Comparison of ENCODE assay signal across 35 mouse cellular contexts in genomic region chr5:123530056-123530455, GRCm38 (mm10). TPM values are rescaled to one million over a fixed set of nuclear protein-coding genes. Genes with fewer than 3 reads are reported as not detected.
DNase-seq lines count a peak whose midpoint lies in the region; TF ChIP-seq lines count a peak whose summit lies in the region.
"Had no signal": no experiment of that assay in that cellular context is flagged by ENCODE, and none has a peak within 500 bp of the region (broad histone marks: within the 10 kb centered on the region; RNA-seq: fewer than 3 reads in every experiment).

No protein-coding gene starts in this region.

- no peak overlapping the region for H3K27ac ChIP-seq in left cerebral cortex, adult 2 months
- H3K27ac ChIP-seq: embryonic facial prominence, embryonic 10.5 days; heart, embryonic 13.5 days; hindbrain, embryonic 14.5 days; kidney, postnatal 0 days; limb, embryonic 12.5 days; stomach, embryonic 15.5 days had no signal

- intact Hi-C loops in heart, postnatal 25 days (cut with DNase I) = loop anchor here (5.0 kb wide), 1 partner anchor 37 kb away; no protein-coding TSS in a partner anchor
- intact Hi-C loops in left cerebral cortex, adult 2 months (cut with DNase I) = no loop called here

- peak; percentile 1 for DNase-seq in cerebellum, adult 8-10 months
- no peak for DNase-seq in cerebellum, adult 11 months
- DNase-seq in heart, postnatal 4 days = peak; percentile 2
- DNase-seq in heart, postnatal 25 days (ENCODE audit: low spot score) = no peak
- peak; percentile 6 to 8 for DNase-seq in left cerebral cortex, adult 2 months (ENCODE audit: extremely low spot score in 1 of 2, low spot score in 2 of 2)
- no peak for DNase-seq in left cerebral cortex, adult 9 months (ENCODE audit: low spot score in 2 of 2)
- DNase-seq in thymus, postnatal 14 days = peak; percentile 1
- no peak for DNase-seq in thymus, postnatal 0 days (ENCODE audit: low spot score)
- DNase-seq: adrenal gland, postnatal 36 days; cerebellum, postnatal 10 days; forebrain, postnatal 0 days; heart, adult 18-20 months; heart, postnatal 14 days; kidney, adult 2 months; liver, postnatal 0 days; thymus, adult 2 months had no signal

- TF ChIP-seq CTCF in left cerebral cortex, adult 2 months (IDR thresholded peaks at IDR 0.05) = no peak

- no peak overlapping the region for H3K4me3 ChIP-seq in left cerebral cortex, adult 2 months
- H3K4me3 ChIP-seq: embryonic facial prominence, embryonic 10.5 days; heart, embryonic 13.5 days; limb, embryonic 12.5 days; stomach, embryonic 15.5 days had no signal

RNA-seq across cellular contexts. Expression of gene Gm49027, which starts 4.8 kb away (rescaled TPM):
- under 1 TPM; 0.21 to 0.52 TPM for total RNA-seq in heart, postnatal 4 days (2021)
- not detected for total RNA-seq in heart, postnatal 25 days (2021)
- total RNA-seq in left cerebral cortex, adult 2 months (2021) = 1 to 10 TPM; 7.0 to 7.7 TPM
- polyA plus RNA-seq in thymus, postnatal 0 days (2015; fragmentation: Nextera tagmentation; extraction: Ambion mirVana) = 0.21 TPM in 1 of 2 replicates, not detected in the other
- total RNA-seq: gastrocnemius, adult 8-10 months had no signal
- polyA plus RNA-seq: CD4-positive, CD25-positive, alpha-beta regulatory T cell, adult 4 months; liver, postnatal 0 days had no signal

RNA-seq across cellular contexts. Expression of gene Diablo, which starts 6.1 kb away (rescaled TPM):
- total RNA-seq in heart, postnatal 4 days (2021) = 10 to 100 TPM; 51.9 to 58.1 TPM
- 10 to 100 TPM; 64.4 to 71.1 TPM for total RNA-seq in heart, postnatal 25 days (2021)
- 10 to 100 TPM; 27.9 to 29.0 TPM for total RNA-seq in left cerebral cortex, adult 2 months (2021)
- 131 and 139 TPM in 2 replicates for polyA plus RNA-seq in thymus, postnatal 0 days (2015; fragmentation: Nextera tagmentation; extraction: Ambion mirVana)

RNA-seq across cellular contexts. Expression of gene B3gnt4, which starts 19.8 kb away (rescaled TPM):
- not detected for total RNA-seq in heart, postnatal 4 days (2021)
- total RNA-seq in heart, postnatal 25 days (2021) = not detected
- 1 to 10 TPM in 1 of 2 experiments, under 1 TPM in 1; 0.95 to 1.1 TPM for total RNA-seq in left cerebral cortex, adult 2 months (2021)
- 0.42 and 0.48 TPM in 2 replicates for polyA plus RNA-seq in thymus, postnatal 0 days (2015; fragmentation: Nextera tagmentation; extraction: Ambion mirVana)
- total RNA-seq: gastrocnemius, adult 8-10 months; heart, adult 18-20 months; heart, postnatal 14 days had no signal
- polyA plus RNA-seq: kidney, adult 2 months; liver, postnatal 0 days had no signal

RNA-seq across cellular contexts. Expression of gene Il31, which starts 40.8 kb away (rescaled TPM):
- total RNA-seq in heart, postnatal 4 days (2021) = not detected
- total RNA-seq in heart, postnatal 25 days (2021) = not detected
- total RNA-seq in left cerebral cortex, adult 2 months (2021) = not detected
- 0.17 and 0.49 TPM in 2 replicates for polyA plus RNA-seq in thymus, postnatal 0 days (2015; fragmentation: Nextera tagmentation; extraction: Ambion mirVana)
- total RNA-seq: adrenal gland, postnatal 36 days; forebrain, postnatal 0 days; gastrocnemius, adult 8-10 months; heart, adult 18-20 months; heart, postnatal 14 days; layer of hippocampus, adult 18-20 months; left cerebral cortex, postnatal 14 days; megakaryocyte progenitor cell, adult 5-6 weeks; midbrain, postnatal 0 days had no signal
- polyA plus RNA-seq: CD4-positive, CD25-positive, alpha-beta regulatory T cell, adult 4 months; cortical plate, adult 2 months; embryonic facial prominence, embryonic 10.5 days; forebrain, postnatal 0 days; heart, embryonic 13.5 days; hindbrain, embryonic 14.5 days; inflammation-experienced regulatory T-cells, adult 6 months; kidney, adult 2 months; kidney, postnatal 0 days; limb, embryonic 12.5 days; liver, embryonic 11.5 days; liver, postnatal 0 days; lung, postnatal 0 days; midbrain, embryonic 11.5 days; midbrain, postnatal 0 days; neural tube, embryonic 14.5 days; spleen, adult 2 months; stomach, embryonic 15.5 days; thymus, adult 2 months had no signal

RNA-seq across cellular contexts. Expression of gene Lrrc43, which starts 41.0 kb away (rescaled TPM):
- total RNA-seq in heart, postnatal 4 days (2021) = not detected
- total RNA-seq in heart, postnatal 25 days (2021) = not detected
- under 1 TPM; 0.49 to 0.61 TPM for total RNA-seq in left cerebral cortex, adult 2 months (2021)
- polyA plus RNA-seq in thymus, postnatal 0 days (2015; fragmentation: Nextera tagmentation; extraction: Ambion mirVana) = 0.09 and 0.10 TPM in 2 replicates
- total RNA-seq: adrenal gland, postnatal 36 days; gastrocnemius, adult 8-10 months; heart, adult 18-20 months; megakaryocyte progenitor cell, adult 5-6 weeks had no signal
- polyA plus RNA-seq: CD4-positive, CD25-positive, alpha-beta regulatory T cell, adult 4 months; embryonic facial prominence, embryonic 10.5 days; heart, embryonic 13.5 days; inflammation-experienced regulatory T-cells, adult 6 months; kidney, adult 2 months; kidney, postnatal 0 days; limb, embryonic 12.5 days; liver, embryonic 11.5 days; liver, postnatal 0 days; midbrain, embryonic 11.5 days; spleen, adult 2 months had no signal

Comparison
In these comparisons a context has a peak if more than half of its experiments do, and no peak if none do; other contexts are left out.
1. DNase-seq: peak in cerebellum, adult 8-10 months (single experiment), heart, postnatal 4 days (single experiment), left cerebral cortex, adult 2 months (2 of 2) and thymus, postnatal 14 days (single experiment); none in cerebellum, adult 11 months (single experiment), heart, postnatal 25 days (single experiment), left cerebral cortex, adult 9 months (0 of 2) and thymus, postnatal 0 days (single experiment).
2. RNA of gene Gm49027, which starts 4.8 kb away (total RNA-seq): 7.0 to 7.7 TPM in left cerebral cortex, adult 2 months; 0.21 to 0.52 TPM in heart, postnatal 4 days and not detected in heart, postnatal 25 days; every median in the first group is over 4 times any median in the second.